Mouse (Mus musculus) kidney, embryonic 16.5 days (tissue): ENCODE data around the gene Fam110c. TPM values are rescaled to one million over a fixed set of nuclear protein-coding genes. Genes with fewer than 3 reads are reported as not detected.

Experiments used
- polyA plus RNA-seq: library from polyadenylated mRNA; unstranded; fragments of >200 nt; fragmentation: Nextera tagmentation; extraction: Ambion mirVana; gene quantifications from 2 replicates; pipeline ENCODE4 v1.2.1, GENCODE M21; 2015

Fam110c gene
- polyA plus RNA-seq, 1 experiment from 2014 or later = 6.7 TPM

Other genes starting within 250 kb of the Fam110c start
- gene Alkal2, start 189.5 kb upstream of the Fam110c start, polyA plus RNA-seq = 0.31 and 0.36 TPM in 2 replicates
- gene Acp1, start 162.3 kb upstream of the Fam110c start, polyA plus RNA-seq = 158 and 174 TPM in 2 replicates
- gene Sh3yl1, start 162.2 kb upstream of the Fam110c start, polyA plus RNA-seq = 28.4 and 31.5 TPM in 2 replicates
- gene Gm6993, start 166.9 kb downstream of the Fam110c start, polyA plus RNA-seq = not detected in 2 replicates
- gene Lamb1, start 191.4 kb downstream of the Fam110c start, polyA plus RNA-seq = 174 and 175 TPM in 2 replicates